Mouse (Mus musculus) gastrocnemius, postnatal 4 days (tissue): ENCODE results near the gene Olfr694. TPM values are rescaled to one million over a fixed set of nuclear protein-coding genes. Genes with fewer than 3 reads are reported as not detected.
"Not testable (repeated sequence)": the region's sequence is repeated elsewhere in the genome, so short reads cannot be mapped to it uniquely, and the experiment has no call there.

ENCODE experiments used
- DNase-seq, 2 experiments: peaks; one replicate each; pipeline ENCODE4 v3.0.0; 2021 to 2022; ENCODE audit warnings: low spot score in 2 of 2, mixed read lengths in 2 of 2
- long read RNA-seq, 2 experiments: library from polyadenylated mRNA; stranded (forward); transcript quantifications; one replicate each; pipeline ENCODE4 v2.0.0; 2021
- total RNA-seq, 2 experiments: library from RNA; stranded (reverse); gene quantifications; 2 replicates each; pipeline ENCODE4 v1.2.3; 2021

The Olfr694 gene
- not detected for total RNA-seq
- long read RNA-seq, experiment 1: 0 reads
- long read RNA-seq, experiment 2: 0 reads

DNA sequence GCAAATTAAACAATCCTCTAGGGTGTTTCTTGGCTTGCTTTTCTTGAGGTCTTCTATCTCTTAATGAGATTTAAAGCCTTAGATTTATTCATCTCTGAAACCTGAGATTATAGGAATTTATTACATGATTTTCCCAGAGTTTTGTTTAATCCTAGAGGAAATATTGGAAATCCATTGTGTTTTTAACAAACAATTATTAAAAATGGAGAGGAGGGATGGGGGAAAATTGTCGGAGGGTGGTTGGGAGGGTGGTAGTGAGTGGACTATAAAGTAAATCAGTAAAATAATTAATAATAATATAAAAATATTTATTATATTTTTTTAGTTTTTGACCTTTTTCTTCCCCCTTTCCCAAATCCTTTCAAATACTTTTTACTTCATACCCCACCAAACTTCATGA lies at the start of gene Olfr694:
Gene Olfr694, minus strand, starts transcription at position 101 of the 400 bp plus-strand sequence.
- DNase-seq: no peak

GRCm38 (mm10) chr7:106737028-106737427 lies 45.4 kb upstream of the Olfr694 start:
- no peak for DNase-seq

- no peak for DNase-seq
Measured at GRCm38 (mm10) chr7:106733717-106734116, 42.1 kb upstream of the Olfr694 start.

GRCm38 (mm10) chr7:106725654-106726053 lies 34.0 kb upstream of the Olfr694 start:
- not testable (repeated sequence) for DNase-seq

DNA sequence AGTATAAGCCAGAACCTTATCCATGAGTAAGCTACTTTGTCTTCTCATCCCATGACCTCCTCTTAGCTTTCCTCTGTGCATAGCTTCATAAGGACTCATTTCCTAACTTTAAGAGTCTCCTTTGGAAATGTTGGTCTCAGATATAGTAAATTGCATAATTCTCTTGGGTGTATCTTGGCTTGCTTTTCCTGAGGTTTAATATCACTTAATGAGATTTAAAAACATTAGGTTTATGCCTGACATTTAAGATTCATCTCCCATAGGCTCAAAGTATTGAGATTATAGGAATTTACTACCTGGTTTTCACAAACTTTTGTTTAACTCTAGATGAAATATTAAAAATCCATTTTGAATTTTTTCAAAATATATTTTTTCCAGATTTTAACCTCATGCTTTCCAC lies 24.7 kb upstream of the Olfr694 start, which contains the start of gene Olfr695:
Gene Olfr695, minus strand, starts transcription at position 101 of the 400 bp plus-strand sequence.
- no peak for DNase-seq

- DNase-seq: no peak
Measured at GRCm38 (mm10) chr7:106711463-106711862, 19.8 kb upstream of the Olfr694 start.

DNA sequence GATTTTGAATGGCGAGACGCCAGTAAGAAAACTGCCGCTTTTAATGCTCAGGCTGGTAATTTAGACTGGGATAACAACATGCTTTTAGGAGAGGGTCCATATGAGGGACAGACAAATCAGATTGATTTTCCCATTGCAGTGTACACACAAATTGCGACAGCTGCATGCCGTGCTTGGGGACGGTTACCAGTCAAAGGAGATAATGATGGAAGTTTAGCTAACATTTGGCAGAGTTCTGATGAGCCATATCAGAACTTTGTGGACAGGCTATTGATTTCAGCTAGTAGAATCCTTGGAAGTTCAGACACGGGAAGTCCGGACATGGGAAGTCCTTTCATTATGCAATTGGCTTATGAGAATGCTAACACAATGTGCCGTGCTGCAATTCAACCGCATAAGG lies 16.1 kb upstream of the Olfr694 start:
- DNase-seq: not testable (repeated sequence)

- DNase-seq: no peak
Measured at GRCm38 (mm10) chr7:106696891-106697290, 5.3 kb upstream of the Olfr694 start.

DNA sequence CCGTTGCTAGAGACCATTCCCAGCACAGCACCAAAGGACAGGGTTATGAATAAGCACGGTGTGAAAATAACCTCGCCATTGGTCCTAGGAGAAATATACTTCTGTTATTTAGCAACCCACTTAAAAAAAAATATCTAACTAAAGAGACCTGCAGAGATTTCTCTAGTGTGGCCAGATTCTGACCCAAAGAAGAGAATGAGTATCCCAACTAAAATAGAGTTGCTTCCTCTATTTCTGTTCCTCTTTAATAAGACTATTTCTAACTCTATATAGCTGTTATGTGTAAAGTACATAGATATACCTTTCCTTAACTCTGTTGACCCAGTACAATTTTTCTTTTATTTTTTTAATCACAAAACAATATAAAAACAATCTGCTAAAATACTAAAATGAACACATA lies 1.4 kb upstream of the Olfr694 start:
- no peak for DNase-seq

DNA sequence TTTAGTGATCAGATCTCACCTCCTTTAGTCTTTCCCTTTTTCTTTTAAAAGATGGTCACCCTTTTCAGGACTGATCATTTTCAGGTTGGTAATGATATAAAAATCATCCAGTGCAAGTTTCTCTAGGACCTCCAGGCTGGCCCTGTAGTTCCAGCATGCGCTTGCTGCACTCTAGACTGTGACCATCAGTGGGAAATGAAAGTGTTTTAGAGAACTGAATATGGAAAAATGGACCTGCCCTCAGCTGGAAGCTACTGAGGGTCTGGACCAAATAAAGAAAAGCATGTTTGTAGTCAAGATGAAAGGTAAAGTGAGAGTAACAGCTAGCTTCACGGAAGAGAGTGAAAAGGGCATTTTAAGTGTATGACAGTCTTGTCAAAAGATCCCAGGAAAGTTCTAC lies 6.2 kb downstream of the Olfr694 start:
- DNase-seq: no peak

DNA sequence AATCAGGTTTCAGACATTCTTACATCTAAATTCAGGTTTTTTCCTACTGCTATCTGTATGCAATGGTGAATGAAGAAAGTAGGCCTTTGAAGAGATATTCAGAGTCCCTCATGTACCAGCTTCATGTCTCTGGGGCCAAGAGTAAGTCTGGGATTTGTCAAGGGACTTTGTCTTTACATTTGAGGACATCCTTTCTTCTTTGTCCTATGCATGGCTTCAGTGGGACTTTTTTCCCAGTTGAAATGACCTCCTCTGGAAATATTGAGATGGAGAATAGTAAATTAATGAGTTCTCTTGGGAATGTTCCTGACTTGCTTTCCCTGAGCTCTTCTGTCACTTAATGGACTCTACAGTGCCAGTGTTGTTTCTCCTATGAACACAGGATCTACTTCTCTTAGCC lies 11.1 kb downstream of the Olfr694 start, which contains the start of gene Olfr693:
Gene Olfr693, minus strand, starts transcription at position 101 of the 400 bp plus-strand sequence.
- no peak for DNase-seq

GRCm38 (mm10) chr7:106652344-106652652 lies 39.3 kb downstream of the Olfr694 start:
- DNase-seq: no peak

DNA sequence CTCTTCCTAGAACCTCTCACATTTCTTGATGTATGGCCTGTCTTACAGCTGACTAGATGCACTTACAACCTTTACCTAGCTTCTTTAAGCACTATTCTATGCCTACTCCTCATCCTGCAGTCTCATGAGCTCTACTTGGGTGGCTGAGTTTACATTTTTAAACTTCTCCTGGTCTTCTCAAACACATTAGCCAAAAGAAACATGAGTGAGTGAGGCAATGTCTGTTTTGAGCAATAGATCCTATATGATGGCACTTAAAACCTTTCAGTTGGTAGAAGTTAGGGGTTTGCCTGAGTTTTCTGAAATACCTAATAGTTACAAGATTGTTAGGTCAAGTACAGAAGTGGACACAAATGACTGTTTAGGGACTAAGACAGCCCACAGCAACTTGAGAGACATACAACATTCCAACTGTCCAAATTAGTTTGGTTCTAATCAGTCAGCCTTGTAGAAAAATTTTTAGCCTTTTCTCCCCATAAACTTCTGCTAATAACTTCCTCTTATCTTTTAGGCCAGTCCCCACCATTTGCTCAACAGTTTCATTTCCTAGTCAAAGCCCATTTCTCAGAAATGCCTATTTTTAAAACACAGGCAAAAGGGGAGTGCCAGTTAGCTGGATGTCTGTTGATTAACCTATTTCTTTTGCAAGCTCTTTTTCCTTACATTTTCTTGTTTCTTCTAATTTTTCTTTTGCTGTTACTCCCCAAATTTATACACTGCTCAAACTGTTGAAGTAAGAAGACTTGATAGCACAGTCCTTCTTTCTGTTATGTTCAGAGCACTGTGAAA lies 39.9 kb downstream of the Olfr694 start:
- DNase-seq: no peak

- DNase-seq: no peak
Measured at GRCm38 (mm10) chr7:106649774-106650173, 41.8 kb downstream of the Olfr694 start.

- DNase-seq: no peak
Measured at GRCm38 (mm10) chr7:106645261-106645660, 46.4 kb downstream of the Olfr694 start.

GRCm38 (mm10) chr7:106644222-106644870 lies 47.3 kb downstream of the Olfr694 start:
- DNase-seq: no peak

- DNase-seq: no peak
Measured at GRCm38 (mm10) chr7:106640839-106641238, 50.8 kb downstream of the Olfr694 start.

DNA sequence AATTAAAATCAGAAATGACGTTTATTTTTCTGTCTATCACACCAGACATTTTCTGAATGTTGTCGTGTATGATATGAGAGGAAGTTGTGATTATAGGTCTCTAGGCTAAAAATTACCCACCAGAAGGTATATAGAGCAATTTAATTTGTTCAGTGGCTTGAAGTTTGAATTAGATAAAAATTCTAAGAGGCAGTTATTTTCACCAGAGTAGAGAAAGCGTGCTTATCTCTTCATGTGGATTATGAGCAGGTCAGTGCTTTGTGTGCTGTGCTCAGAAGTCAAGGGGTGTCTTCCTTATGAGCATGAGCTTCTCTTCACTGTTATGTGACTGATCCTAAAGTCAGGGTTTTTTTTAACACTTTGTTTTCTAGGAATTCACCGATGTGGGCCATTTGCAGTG lies 56.1 kb downstream of the Olfr694 start:
- DNase-seq: no peak
